Mouse (Mus musculus) ES-E14 (cell line): ENCODE data around the gene Olfr1410.

ENCODE experiments used
- CHD2 ChIP-seq: IDR thresholded peaks from 2 replicates; pipeline ENCODE4 v1.6.1; 2014; ENCODE audit warnings: mild to moderate bottlenecking, low read depth, low read length, inconsistent platforms
- MAFK ChIP-seq: IDR thresholded peaks from 2 replicates; pipeline ENCODE4 v1.6.1; 2014; ENCODE audit warnings: mild to moderate bottlenecking, low read depth, low read length, inconsistent platforms; ENCODE audit not compliant: insufficient read depth
- ZC3H11A ChIP-seq: IDR thresholded peaks from 2 replicates; pipeline ENCODE4 v1.6.1; 2012; ENCODE audit warnings: low read depth, mild to moderate bottlenecking, inconsistent platforms, low read length, borderline replicate concordance
- ZNF384 ChIP-seq: IDR thresholded peaks from 2 replicates; pipeline ENCODE4 v1.6.1; 2012; ENCODE audit warnings: low read depth, low read length, inconsistent platforms

- no peak for TF ChIP-seq ZC3H11A
- TF ChIP-seq CHD2, result no peak
- no peak for TF ChIP-seq ZNF384
- TF ChIP-seq MAFK, result no peak
Observed at GRCm38 (mm10) chr1:92643691-92644090, 38.1 kb downstream of the Olfr1410 start.
